Mouse (Mus musculus): ENCODE measurements at regions not wholly inside any gene's neighbourhood (a gene's known extent, or its start where the extent isn't known, plus 50 kb on each side); places are given as distances from the start of the nearest gene placed in this dataset.

- Histone ChIP-seq H3K4me3 (no peak overlapping the region), H3K9ac (no peak overlapping the region), H3K36me3 (no peaks in the 10 kb centered on the region), H3K27ac (no peak overlapping the region), H3K4me1 (no peaks in the 10 kb centered on the region), H3K9me3 (no peaks in the 10 kb centered on the region), H3K4me2 (replicated peaks) (no peak overlapping the region), H3K27me3 (no peaks in the 10 kb centered on the region)
- WGBS: 6% methylated on average over 8 of the region's 8 CpGs
- ATAC-seq (ENCODE audit: insufficient number of reproducible peaks, insufficient read depth, low FRiP score, low TSS enrichment): no peak
Measured at GRCm38 (mm10) chr16:76762619-76763283, 250.8 kb upstream of the Usp25 start.

- no peak overlapping the region for H3K9ac ChIP-seq
- no peak overlapping the region for H3K4me3 ChIP-seq
- H3K9me3 ChIP-seq: no peaks in the 10 kb centered on the region
- 40% methylated on average over 1 of the region's 1 CpGs for WGBS
- no peaks in the 10 kb centered on the region for H3K36me3 ChIP-seq
- no peak overlapping the region for H3K27ac ChIP-seq
- no peaks in the 10 kb centered on the region for H3K4me1 ChIP-seq
- ATAC-seq (ENCODE audit: insufficient number of reproducible peaks, insufficient read depth, low FRiP score, low TSS enrichment): no peak
- H3K27me3 ChIP-seq: no peaks in the 10 kb centered on the region
- H3K4me2 ChIP-seq (replicated peaks): no peak overlapping the region
Measured at GRCm38 (mm10) chr16:76761848-76762247, 251.7 kb upstream of the Usp25 start.

GRCm38 (mm10) chr16:76761004-76761403, 252.5 kb upstream of the Usp25 start:
- no peak overlapping the region for H3K9ac ChIP-seq
- H3K27me3 ChIP-seq: no peaks in the 10 kb centered on the region
- no peak for ATAC-seq (ENCODE audit: insufficient number of reproducible peaks, insufficient read depth, low FRiP score, low TSS enrichment)

GRCm38 (mm10) chr16:76754871-76755270, 258.6 kb upstream of the Usp25 start:
- no peak for ATAC-seq (ENCODE audit: insufficient number of reproducible peaks, insufficient read depth, low FRiP score, low TSS enrichment)
- WGBS: 61% methylated on average over 3 of the region's 3 CpGs
- no peak overlapping the region for H3K4me3 ChIP-seq

More at GRCm38 (mm10) chr16:76761004-76761403, 252.5 kb upstream of the Usp25 start:
- Histone ChIP-seq H3K36me3 (no peaks in the 10 kb centered on the region), H3K4me3 (no peak overlapping the region), H3K9me3 (no peaks in the 10 kb centered on the region), H3K4me1 (no peaks in the 10 kb centered on the region), H3K4me2 (replicated peaks) (no peak overlapping the region), H3K27ac (no peak overlapping the region)
- 88% methylated on average over 1 of the region's 1 CpGs for WGBS

GRCm38 (mm10) chr16:76746385-76746784, 267.1 kb upstream of the Usp25 start:
- H3K9ac ChIP-seq: no peak overlapping the region
- no peak for ATAC-seq (ENCODE audit: insufficient number of reproducible peaks, insufficient read depth, low FRiP score, low TSS enrichment)
- 87% methylated on average over 3 of the region's 3 CpGs for WGBS
- no peaks in the 10 kb centered on the region for H3K4me1 ChIP-seq
- H3K4me2 ChIP-seq (replicated peaks): no peak overlapping the region
- no peak overlapping the region for H3K27ac ChIP-seq
- no peaks in the 10 kb centered on the region for H3K36me3 ChIP-seq
- H3K27me3 ChIP-seq: no peaks in the 10 kb centered on the region
- H3K4me3 ChIP-seq: no peak overlapping the region
- no peaks in the 10 kb centered on the region for H3K9me3 ChIP-seq

More at GRCm38 (mm10) chr16:76754871-76755270, 258.6 kb upstream of the Usp25 start:
- Histone ChIP-seq H3K4me2 (replicated peaks) (no peak overlapping the region), H3K36me3 (no peaks in the 10 kb centered on the region), H3K27ac (no peak overlapping the region), H3K9me3 (no peaks in the 10 kb centered on the region), H3K4me1 (no peaks in the 10 kb centered on the region), H3K27me3 (no peaks in the 10 kb centered on the region), H3K9ac (no peak overlapping the region)

- 32% methylated on average over 3 of the region's 3 CpGs for WGBS
- Histone ChIP-seq H3K4me2 (replicated peaks) (no peak overlapping the region), H3K27me3 (no peaks in the 10 kb centered on the region), H3K9ac (no peak overlapping the region), H3K36me3 (no peaks in the 10 kb centered on the region), H3K9me3 (no peaks in the 10 kb centered on the region), H3K4me3 (no peak overlapping the region), H3K27ac (no peak overlapping the region), H3K4me1 (no peaks in the 10 kb centered on the region)
- no peak for ATAC-seq (ENCODE audit: insufficient number of reproducible peaks, insufficient read depth, low FRiP score, low TSS enrichment)
Measured at GRCm38 (mm10) chr16:76741141-76741540, 272.4 kb upstream of the Usp25 start.

- no peaks in the 10 kb centered on the region for H3K9me3 ChIP-seq
- no peaks in the 10 kb centered on the region for H3K4me1 ChIP-seq
- no peak overlapping the region for H3K4me3 ChIP-seq
- H3K27me3 ChIP-seq: no peaks in the 10 kb centered on the region
- no peaks in the 10 kb centered on the region for H3K36me3 ChIP-seq
- H3K27ac ChIP-seq: no peak overlapping the region
- H3K9ac ChIP-seq: no peak overlapping the region
- 79% methylated on average over 4 of the region's 4 CpGs for WGBS
- no peak overlapping the region for H3K4me2 ChIP-seq (replicated peaks)
- no peak for ATAC-seq (ENCODE audit: insufficient number of reproducible peaks, insufficient read depth, low FRiP score, low TSS enrichment)
Measured at GRCm38 (mm10) chr16:76725991-76726390, 287.5 kb upstream of the Usp25 start.

- Histone ChIP-seq H3K4me3 (no peak overlapping the region), H3K27me3 (no peaks in the 10 kb centered on the region), H3K4me2 (replicated peaks) (no peak overlapping the region), H3K9ac (no peak overlapping the region), H3K9me3 (no peaks in the 10 kb centered on the region), H3K4me1 (no peaks in the 10 kb centered on the region), H3K27ac (no peak overlapping the region), H3K36me3 (no peaks in the 10 kb centered on the region)
- 71% methylated on average over 8 of the region's 8 CpGs for WGBS
- ATAC-seq (ENCODE audit: insufficient number of reproducible peaks, insufficient read depth, low FRiP score, low TSS enrichment): no peak
Measured at GRCm38 (mm10) chr16:76725271-76725670, 288.2 kb upstream of the Usp25 start.

GRCm38 (mm10) chr16:76718809-76719208, 294.7 kb upstream of the Usp25 start:
- Histone ChIP-seq H3K9ac (no peak overlapping the region), H3K9me3 (no peaks in the 10 kb centered on the region), H3K27ac (no peak overlapping the region), H3K27me3 (no peaks in the 10 kb centered on the region), H3K4me1 (no peaks in the 10 kb centered on the region), H3K36me3 (no peaks in the 10 kb centered on the region), H3K4me3 (no peak overlapping the region), H3K4me2 (replicated peaks) (no peak overlapping the region)
- no peak for ATAC-seq (ENCODE audit: insufficient number of reproducible peaks, insufficient read depth, low FRiP score, low TSS enrichment)
- WGBS: 87% methylated on average over 1 of the region's 1 CpGs

GRCm38 (mm10) chr16:76718147-76718546, 295.4 kb upstream of the Usp25 start:
- H3K36me3 ChIP-seq: no peaks in the 10 kb centered on the region
- no peak overlapping the region for H3K9ac ChIP-seq
- no peak overlapping the region for H3K27ac ChIP-seq
- no peaks in the 10 kb centered on the region for H3K4me1 ChIP-seq
- no peak overlapping the region for H3K4me2 ChIP-seq (replicated peaks)
- 95% methylated on average over 1 of the region's 1 CpGs for WGBS
- ATAC-seq (ENCODE audit: insufficient number of reproducible peaks, insufficient read depth, low FRiP score, low TSS enrichment): no peak
- H3K9me3 ChIP-seq: no peaks in the 10 kb centered on the region
- no peaks in the 10 kb centered on the region for H3K27me3 ChIP-seq
- no peak overlapping the region for H3K4me3 ChIP-seq

GRCm38 (mm10) chr16:76694913-76695312, 318.6 kb upstream of the Usp25 start:
- no peaks in the 10 kb centered on the region for H3K27me3 ChIP-seq
- no peak overlapping the region for H3K4me3 ChIP-seq
- H3K4me2 ChIP-seq (replicated peaks): no peak overlapping the region
- WGBS: 38% methylated on average over 6 of the region's 6 CpGs
- no peaks in the 10 kb centered on the region for H3K36me3 ChIP-seq
- H3K9ac ChIP-seq: no peak overlapping the region
- ATAC-seq (ENCODE audit: insufficient number of reproducible peaks, insufficient read depth, low FRiP score, low TSS enrichment): no peak
- H3K27ac ChIP-seq: no peak overlapping the region
- no peaks in the 10 kb centered on the region for H3K9me3 ChIP-seq
- no peaks in the 10 kb centered on the region for H3K4me1 ChIP-seq

GRCm38 (mm10) chr16:76687735-76688447, 314.3 kb upstream of the Nrip1 start:
- 89% methylated on average over 18 of the region's 18 CpGs for WGBS
- Histone ChIP-seq H3K27ac (no peak overlapping the region), H3K4me3 (no peak overlapping the region), H3K27me3 (no peaks in the 10 kb centered on the region), H3K4me1 (no peaks in the 10 kb centered on the region), H3K9me3 (no peaks in the 10 kb centered on the region), H3K36me3 (no peaks in the 10 kb centered on the region), H3K4me2 (replicated peaks) (no peak overlapping the region), H3K9ac (no peak overlapping the region)
- ATAC-seq (ENCODE audit: insufficient number of reproducible peaks, insufficient read depth, low FRiP score, low TSS enrichment): no peak

All from embryonic facial prominence, embryonic 12.5 days (tissue).